Mouse (Mus musculus) testis, adult 2 months (tissue): ENCODE results near the gene St8sia4. TPM values are rescaled to one million over a fixed set of nuclear protein-coding genes. Genes with fewer than 3 reads are reported as not detected.

ENCODE experiments used
- H3K27ac ChIP-seq: fragments of 200-500 bp; 2 replicates; pipeline ENCODE4 v1.5.1; 2012; ENCODE audit warnings: low read depth, low read length; ENCODE audit not compliant: control insufficient read depth, insufficient read depth
- H3K27me3 ChIP-seq: fragments of 200-500 bp; 2 replicates; pipeline ENCODE4 v1.6.1; 2012; ENCODE audit warnings: mild to moderate bottlenecking, low read length, moderate library complexity; ENCODE audit not compliant: control insufficient read depth, insufficient read depth
- H3K36me3 ChIP-seq: fragments of 200-500 bp; 2 replicates; pipeline ENCODE4 v1.6.1; 2012; ENCODE audit warnings: mild to moderate bottlenecking, low read length; ENCODE audit not compliant: control insufficient read depth, insufficient read depth
- H3K4me1 ChIP-seq: fragments of 200-500 bp; 2 replicates; pipeline ENCODE4 v1.6.1; 2012; ENCODE audit warnings: low read length; ENCODE audit not compliant: control insufficient read depth, insufficient read depth
- H3K4me3 ChIP-seq: fragments of 200-500 bp; 2 replicates; pipeline ENCODE4 v1.5.1; 2012; ENCODE audit warnings: low read depth, mild to moderate bottlenecking, low read length, moderate library complexity, mixed read lengths; ENCODE audit not compliant: control insufficient read depth
- CTCF ChIP-seq: fragments of 200-500 bp; IDR thresholded peaks from 2 replicates; pipeline ENCODE4 v1.5.1; 2012; ENCODE audit warnings: low read depth, mild to moderate bottlenecking, inconsistent platforms, low read length, moderate library complexity; ENCODE audit not compliant: control insufficient read depth, insufficient read depth, insufficient replicate concordance
- POLR2A ChIP-seq: fragments of 200-500 bp; IDR thresholded peaks from 2 replicates; pipeline ENCODE4 v1.6.1; 2012; ENCODE audit warnings: low read depth, mild to moderate bottlenecking, inconsistent platforms, low read length, moderate library complexity; ENCODE audit not compliant: control insufficient read depth
- polyA plus RNA-seq: library from polyadenylated mRNA; depleted of rRNA; stranded (reverse); fragments of >200 nt; gene quantifications from 2 replicates; pipeline ENCODE4 v1.2.3, GENCODE M21; 2012; rRNA removed

Gene St8sia4
- 0.04 and 0.06 TPM in 2 replicates for polyA plus RNA-seq

GRCm38 (mm10) chr1:95667435-95668252, at the start of gene St8sia4:
Gene St8sia4, minus strand, starts transcription at chr1:95667571.
- no peak for TF ChIP-seq CTCF
- no peak for TF ChIP-seq POLR2A
- Histone ChIP-seq H3K27ac (no peak within 1 kb of the TSS), H3K27me3 (no peaks in the 10 kb centered on the region), H3K4me1 (peaks cover 6% of the 10 kb centered on the region; the same call in 1 of the 2 replicates), H3K4me3 (peak within 1 kb of the TSS; percentile 30), H3K36me3 (no peaks in the 10 kb centered on the region)

DNA sequence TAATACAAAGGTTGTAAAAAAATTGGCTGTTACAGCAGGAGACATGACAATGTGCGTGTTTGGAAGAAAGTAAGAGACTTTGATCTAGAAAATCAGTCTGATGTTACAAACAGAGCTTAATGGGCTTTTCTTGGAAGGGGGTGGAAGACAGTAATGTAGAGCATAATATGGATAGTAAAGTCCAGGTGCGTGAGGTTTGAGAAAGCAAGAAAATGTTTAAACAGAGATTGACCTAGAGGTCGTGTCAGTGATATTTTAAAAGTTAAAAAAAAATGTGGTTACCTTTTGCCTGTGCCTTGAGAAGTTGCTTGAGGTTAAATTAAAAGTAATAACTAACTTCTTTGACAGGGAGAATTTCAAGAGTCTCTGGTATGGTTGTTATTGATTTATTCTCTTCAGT, 41.8 kb upstream of the St8sia4 start:
- H3K4me3 ChIP-seq = no peak overlapping the region
- H3K27me3 ChIP-seq = no peaks in the 10 kb centered on the region
- no peaks in the 10 kb centered on the region for H3K36me3 ChIP-seq
- H3K4me1 ChIP-seq = no peaks in the 10 kb centered on the region
- TF ChIP-seq CTCF (no peak), POLR2A (no peak)
- no peak overlapping the region for H3K27ac ChIP-seq

DNA sequence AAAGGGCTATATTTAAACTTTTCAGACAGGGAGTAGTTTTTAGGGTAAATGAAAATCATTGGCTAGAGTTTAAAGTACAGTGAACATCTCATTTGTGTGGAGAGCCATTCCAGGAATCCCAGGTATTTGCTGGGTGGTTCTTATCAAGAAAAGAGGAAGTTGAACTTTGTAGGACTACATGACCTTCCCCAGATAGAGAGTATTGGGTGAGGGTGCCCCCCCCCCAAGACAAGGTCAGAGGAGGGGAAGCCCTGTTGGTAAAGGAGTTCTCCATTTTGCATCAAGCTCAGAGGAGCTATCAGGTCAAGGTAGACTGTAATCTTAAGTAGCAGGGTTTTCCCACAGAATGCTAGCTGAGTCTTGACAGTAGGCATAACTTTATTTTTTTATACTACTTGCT, 32.5 kb upstream of the St8sia4 start:
- no peaks in the 10 kb centered on the region for H3K4me1 ChIP-seq
- H3K27ac ChIP-seq = no peak overlapping the region
- TF ChIP-seq CTCF = no peak
- no peak for TF ChIP-seq POLR2A
- H3K27me3 ChIP-seq = no peaks in the 10 kb centered on the region
- H3K4me3 ChIP-seq = no peak overlapping the region
- no peaks in the 10 kb centered on the region for H3K36me3 ChIP-seq

- Histone ChIP-seq H3K36me3 (no peaks in the 10 kb centered on the region), H3K4me1 (no peaks in the 10 kb centered on the region), H3K4me3 (no peak overlapping the region), H3K27me3 (no peaks in the 10 kb centered on the region), H3K27ac (no peak overlapping the region)
- TF ChIP-seq CTCF = no peak
- TF ChIP-seq POLR2A = no peak
These were observed 6.7 kb upstream of the St8sia4 start for GRCm38 (mm10) chr1:95674052-95674451.

- Histone ChIP-seq H3K36me3 (no peaks in the 10 kb centered on the region), H3K27ac (no peak overlapping the region), H3K27me3 (no peaks in the 10 kb centered on the region), H3K4me1 (peaks cover 6% of the 10 kb centered on the region; the same call in 1 of the 2 replicates), H3K4me3 (no peak overlapping the region)
- TF ChIP-seq POLR2A (no peak), CTCF (no peak)
These were observed 958 bp upstream of the St8sia4 start for GRCm38 (mm10) chr1:95668253-95668805.

DNA sequence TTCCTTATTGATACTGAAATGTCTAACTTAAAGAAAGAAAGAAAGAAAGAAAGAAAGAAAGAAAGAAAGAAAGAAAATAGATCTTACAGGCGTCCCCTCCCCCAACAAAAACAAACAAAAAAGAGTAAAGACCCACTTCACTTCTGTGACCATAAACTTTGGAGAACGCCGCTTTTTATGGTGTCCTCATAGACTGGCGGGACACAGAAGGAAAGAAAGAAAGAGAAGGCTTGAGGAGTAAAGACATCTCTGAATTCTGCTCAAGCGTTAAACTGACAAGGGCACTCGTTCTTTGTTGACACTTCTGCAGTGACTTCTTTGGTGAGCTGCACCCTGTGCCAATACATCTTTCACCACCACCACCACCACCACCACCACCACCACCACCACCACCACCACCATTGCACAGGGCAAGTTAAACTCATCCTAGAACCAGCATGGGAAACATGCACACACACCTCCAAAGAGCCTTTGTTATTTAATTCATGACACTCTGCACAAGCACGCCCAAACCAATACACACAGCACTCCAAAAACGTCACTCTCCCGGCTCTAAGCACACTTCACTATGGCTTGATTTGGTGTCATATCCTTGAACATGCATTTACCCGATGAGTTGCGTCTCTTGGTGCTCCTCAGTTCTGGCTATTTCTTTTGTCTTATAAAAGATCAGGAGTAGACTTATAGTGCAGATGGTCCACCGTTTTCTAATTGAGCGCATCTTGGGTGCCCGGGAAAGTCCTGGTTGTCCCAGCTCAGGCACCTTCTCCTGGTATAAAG, 640 bp downstream of the St8sia4 start:
- no peak overlapping the region for H3K27ac ChIP-seq
- peaks cover 6% of the 10 kb centered on the region; the same call in 1 of the 2 replicates for H3K4me1 ChIP-seq
- TF ChIP-seq POLR2A = no peak
- no peak for TF ChIP-seq CTCF
- peak overlapping the region; percentile 30 for H3K4me3 ChIP-seq
- H3K27me3 ChIP-seq = no peaks in the 10 kb centered on the region
- H3K36me3 ChIP-seq = no peaks in the 10 kb centered on the region
